Mouse (Mus musculus): ENCODE results near the gene Pinlyp. TPM values are rescaled to one million over a fixed set of nuclear protein-coding genes. Genes with fewer than 3 reads are reported as not detected.

The Pinlyp gene
- total and polyA plus RNA-seq, 3 experiments, result not detected

- peaks cover under 1% of the 10 kb centered on the region; the same call in 1 of the 2 replicates for H3K9me3 ChIP-seq (replicated peaks)
- H3K27me3 ChIP-seq (ENCODE audit: insufficient read depth, low read length), result peaks cover 8% of the 10 kb centered on the region; the same call in 1 of the 2 replicates
- peaks cover 43% of the 10 kb centered on the region for H3K4me1 ChIP-seq (ENCODE audit: insufficient read depth, low read depth, low read length)
- DNase-seq (ENCODE audit: low spot score) (no peak), ATAC-seq (ENCODE audit: extremely low read depth, insufficient number of reproducible peaks, low FRiP score, poor library complexity, severe bottlenecking) (no peak)
- peaks cover 9% of the 10 kb centered on the region for H3K36me3 ChIP-seq (replicated peaks)
- no peak overlapping the region; the same call in 1 of the 2 replicates for H3K4me3 ChIP-seq (ENCODE audit: low read depth, low read length)
- TF ChIP-seq GATA2 (IDR thresholded peaks at IDR 0.05; ENCODE audit: borderline replicate concordance, low read depth, low read length) (no peak), CTCF (IDR thresholded peaks at IDR 0.05; ENCODE audit: low read depth, low read length) (no peak), POLR2AphosphoS5 (IDR thresholded peaks at IDR 0.05; ENCODE audit: insufficient replicate concordance, low read depth, low read length) (no peak), TAL1 (conservative IDR thresholded peaks at IDR 0.05; ENCODE audit: low read depth, low read length) (no peak), GATA1 (IDR thresholded peaks at IDR 0.05; ENCODE audit: borderline replicate concordance, low read length) (no peak)
These were observed 40.4 kb downstream of the Pinlyp start for GRCm38 (mm10) chr7:24505447-24506064.

GRCm38 (mm10) chr7:24504868-24505267 lies 41.0 kb downstream of the Pinlyp start:
- H3K4me1 ChIP-seq (ENCODE audit: insufficient read depth, low read depth, low read length), result peaks cover 47% of the 10 kb centered on the region
- ATAC-seq (ENCODE audit: extremely low read depth, insufficient number of reproducible peaks, low FRiP score, poor library complexity, severe bottlenecking) (no peak), DNase-seq (ENCODE audit: low spot score) (no peak)
- peaks cover 4% of the 10 kb centered on the region; the same call in 1 of the 2 replicates for H3K9me3 ChIP-seq (replicated peaks)
- TF ChIP-seq TAL1 (conservative IDR thresholded peaks at IDR 0.05; ENCODE audit: low read depth, low read length), result no peak
- no peak for TF ChIP-seq POLR2AphosphoS5 (IDR thresholded peaks at IDR 0.05; ENCODE audit: insufficient replicate concordance, low read depth, low read length)
- H3K27me3 ChIP-seq (ENCODE audit: insufficient read depth, low read length), result peaks cover 14% of the 10 kb centered on the region
- peaks cover 8% of the 10 kb centered on the region for H3K36me3 ChIP-seq (replicated peaks)
- H3K4me3 ChIP-seq (ENCODE audit: low read depth, low read length), result no peak overlapping the region

GRCm38 (mm10) chr7:24504004-24504403 lies 41.9 kb downstream of the Pinlyp start:
- Histone ChIP-seq H3K9me3 (replicated peaks) (peaks cover 4% of the 10 kb centered on the region; the same call in 1 of the 2 replicates), H3K4me1 (ENCODE audit: insufficient read depth, low read depth, low read length) (peaks cover 47% of the 10 kb centered on the region), H3K36me3 (replicated peaks) (peaks cover 8% of the 10 kb centered on the region), H3K27me3 (ENCODE audit: insufficient read depth, low read length) (peaks cover 20% of the 10 kb centered on the region), H3K4me3 (ENCODE audit: low read depth, low read length) (no peak overlapping the region)
- TF ChIP-seq CTCF (IDR thresholded peaks at IDR 0.05; ENCODE audit: low read depth, low read length) (no peak), GATA1 (IDR thresholded peaks at IDR 0.05; ENCODE audit: borderline replicate concordance, low read length) (no peak), TAL1 (conservative IDR thresholded peaks at IDR 0.05; ENCODE audit: low read depth, low read length) (no peak)
- ATAC-seq (ENCODE audit: extremely low read depth, insufficient number of reproducible peaks, low FRiP score, poor library complexity, severe bottlenecking) (no peak), DNase-seq (ENCODE audit: low spot score) (no peak)

- DNase-seq (ENCODE audit: low spot score) (no peak), ATAC-seq (ENCODE audit: extremely low read depth, insufficient number of reproducible peaks, low FRiP score, poor library complexity, severe bottlenecking) (no peak)
- Histone ChIP-seq H3K27me3 (ENCODE audit: insufficient read depth, low read length) (peaks cover 30% of the 10 kb centered on the region), H3K9me3 (replicated peaks) (peaks cover 4% of the 10 kb centered on the region; the same call in 1 of the 2 replicates), H3K4me3 (ENCODE audit: low read depth, low read length) (no peak overlapping the region), H3K4me1 (ENCODE audit: insufficient read depth, low read depth, low read length) (peaks cover 31% of the 10 kb centered on the region), H3K36me3 (replicated peaks) (peaks cover 8% of the 10 kb centered on the region)
- TF ChIP-seq GATA2 (IDR thresholded peaks at IDR 0.05; ENCODE audit: borderline replicate concordance, low read depth, low read length), result no peak
These were observed 44.4 kb downstream of the Pinlyp start for GRCm38 (mm10) chr7:24501492-24501891.

- no peak overlapping the region for H3K4me3 ChIP-seq (ENCODE audit: low read depth, low read length)
- DNase-seq (ENCODE audit: low spot score) (no peak), ATAC-seq (ENCODE audit: extremely low read depth, insufficient number of reproducible peaks, low FRiP score, poor library complexity, severe bottlenecking) (no peak)
- H3K9me3 ChIP-seq (replicated peaks), result peaks cover 4% of the 10 kb centered on the region; the same call in 1 of the 2 replicates
- peaks cover 25% of the 10 kb centered on the region for H3K4me1 ChIP-seq (ENCODE audit: insufficient read depth, low read depth, low read length)
- TF ChIP-seq CTCF (IDR thresholded peaks at IDR 0.05; ENCODE audit: low read depth, low read length) (peak; percentile 39), GATA1 (IDR thresholded peaks at IDR 0.05; ENCODE audit: borderline replicate concordance, low read length) (no peak)
- peaks cover 8% of the 10 kb centered on the region for H3K36me3 ChIP-seq (replicated peaks)
- peaks cover 30% of the 10 kb centered on the region for H3K27me3 ChIP-seq (ENCODE audit: insufficient read depth, low read length)
These were observed 45.0 kb downstream of the Pinlyp start for GRCm38 (mm10) chr7:24500929-24501328.

- H3K9me3 ChIP-seq (replicated peaks), result peaks cover 4% of the 10 kb centered on the region; the same call in 1 of the 2 replicates
- 0 out of 2 replicates have a peak overlapping the region, but pooled peaks have one; percentile 13 for H3K4me3 ChIP-seq (ENCODE audit: low read depth, low read length)
- no peak for ATAC-seq (ENCODE audit: extremely low read depth, insufficient number of reproducible peaks, low FRiP score, poor library complexity, severe bottlenecking)
- TF ChIP-seq GATA1 (IDR thresholded peaks at IDR 0.05; ENCODE audit: borderline replicate concordance, low read length) (no peak), TAL1 (conservative IDR thresholded peaks at IDR 0.05; ENCODE audit: low read depth, low read length) (no peak), POLR2AphosphoS5 (IDR thresholded peaks at IDR 0.05; ENCODE audit: insufficient replicate concordance, low read depth, low read length) (no peak), GATA2 (IDR thresholded peaks at IDR 0.05; ENCODE audit: borderline replicate concordance, low read depth, low read length) (no peak), CTCF (IDR thresholded peaks at IDR 0.05; ENCODE audit: low read depth, low read length) (no peak)
- DNase-seq (ENCODE audit: low spot score), result no peak
- no peaks in the 10 kb centered on the region for H3K36me3 ChIP-seq (replicated peaks)
- H3K4me1 ChIP-seq (ENCODE audit: insufficient read depth, low read depth, low read length), result peaks cover 17% of the 10 kb centered on the region
- H3K27me3 ChIP-seq (ENCODE audit: insufficient read depth, low read length), result peaks cover 30% of the 10 kb centered on the region
These were observed 45.9 kb downstream of the Pinlyp start for GRCm38 (mm10) chr7:24499856-24500577.

Other genes with a start within 250 kb of the Pinlyp start
Only the 20 nearest of the 22 such genes appear.
- 8.9 and 12.5 TPM in 2 replicates for gene Zfp94, start 229.5 kb downstream of the Pinlyp start, total RNA-seq (2014; fragmentation: Nextera tagmentation)
- gene Zfp94, start 229.5 kb downstream of the Pinlyp start, total RNA-seq (2017), result 5.4 and 6.0 TPM in 2 replicates
- gene Zfp94, start 229.5 kb downstream of the Pinlyp start, polyA plus RNA-seq (2012), result 3.1 and 3.5 TPM in 2 replicates
- not detected in 2 replicates for gene Tescl, start 212.2 kb downstream of the Pinlyp start, total RNA-seq (2014; fragmentation: Nextera tagmentation)
- not detected in 2 replicates for gene Tescl, start 212.2 kb downstream of the Pinlyp start, total RNA-seq (2017)
- not detected in 2 replicates for gene Tescl, start 212.2 kb downstream of the Pinlyp start, polyA plus RNA-seq (2012)
- not detected in 2 replicates for gene Lypd5, start 196.9 kb downstream of the Pinlyp start, total RNA-seq (2014; fragmentation: Nextera tagmentation)
- not detected in 2 replicates for gene Lypd5, start 196.9 kb downstream of the Pinlyp start, total RNA-seq (2017)
- not detected in 2 replicates for gene Lypd5, start 196.9 kb downstream of the Pinlyp start, polyA plus RNA-seq (2012)
- gene Kcnn4, start 175.9 kb downstream of the Pinlyp start, total RNA-seq (2014; fragmentation: Nextera tagmentation), result 14.0 and 40.3 TPM in 2 replicates
- 20.4 and 22.9 TPM in 2 replicates for gene Kcnn4, start 175.9 kb downstream of the Pinlyp start, total RNA-seq (2017)
- gene Kcnn4, start 175.9 kb downstream of the Pinlyp start, polyA plus RNA-seq (2012), result 66.2 and 70.4 TPM in 2 replicates
- gene Smg9, start 146.5 kb downstream of the Pinlyp start, total RNA-seq (2014; fragmentation: Nextera tagmentation), result 21.7 and 77.3 TPM in 2 replicates
- gene Smg9, start 146.5 kb downstream of the Pinlyp start, total RNA-seq (2017), result 16.1 and 19.1 TPM in 2 replicates
- 61.5 and 67.4 TPM in 2 replicates for gene Smg9, start 146.5 kb downstream of the Pinlyp start, polyA plus RNA-seq (2012)
- gene Irgc1, start 93.8 kb downstream of the Pinlyp start, total RNA-seq (2014; fragmentation: Nextera tagmentation), result 2.0 TPM in 1 of 2 replicates, not detected in the other
- gene Irgc1, start 93.8 kb downstream of the Pinlyp start, total RNA-seq (2017), result 0.33 TPM in 1 of 2 replicates, not detected in the other
- gene Irgc1, start 93.8 kb downstream of the Pinlyp start, polyA plus RNA-seq (2012), result 0.06 and 0.09 TPM in 2 replicates
- not detected in 2 replicates for gene Plaur, start 83.6 kb downstream of the Pinlyp start, total RNA-seq (2014; fragmentation: Nextera tagmentation)
- 0.11 and 0.17 TPM in 2 replicates for gene Plaur, start 83.6 kb downstream of the Pinlyp start, total RNA-seq (2017)
- 0.11 and 0.17 TPM in 2 replicates for gene Plaur, start 83.6 kb downstream of the Pinlyp start, polyA plus RNA-seq (2012)
- not detected in 2 replicates for gene Cadm4, start 64.1 kb downstream of the Pinlyp start, total RNA-seq (2014; fragmentation: Nextera tagmentation)
- gene Cadm4, start 64.1 kb downstream of the Pinlyp start, total RNA-seq (2017), result 0.06 TPM in 1 of 2 replicates, not detected in the other
- 0.02 and 0.16 TPM in 2 replicates for gene Cadm4, start 64.1 kb downstream of the Pinlyp start, polyA plus RNA-seq (2012)
- gene Zfp428, start 39.1 kb downstream of the Pinlyp start, total RNA-seq (2014; fragmentation: Nextera tagmentation), result 1.7 and 2.6 TPM in 2 replicates
- gene Zfp428, start 39.1 kb downstream of the Pinlyp start, total RNA-seq (2017), result 3.8 and 4.4 TPM in 2 replicates
- gene Zfp428, start 39.1 kb downstream of the Pinlyp start, polyA plus RNA-seq (2012), result 39.9 and 53.3 TPM in 2 replicates
- gene AC161166.1, start 33.7 kb downstream of the Pinlyp start, total RNA-seq (2014; fragmentation: Nextera tagmentation), result not detected in 2 replicates
- gene AC161166.1, start 33.7 kb downstream of the Pinlyp start, total RNA-seq (2017), result 0.22 TPM in 1 of 2 replicates, not detected in the other
- not detected in 2 replicates for gene AC161166.1, start 33.7 kb downstream of the Pinlyp start, polyA plus RNA-seq (2012)
- 5.5 and 6.2 TPM in 2 replicates for gene Irgq, start 15.4 kb downstream of the Pinlyp start, total RNA-seq (2014; fragmentation: Nextera tagmentation)
- gene Irgq, start 15.4 kb downstream of the Pinlyp start, total RNA-seq (2017), result 4.0 and 4.6 TPM in 2 replicates
- 3.6 and 3.9 TPM in 2 replicates for gene Irgq, start 15.4 kb downstream of the Pinlyp start, polyA plus RNA-seq (2012)
- 52.7 and 69.8 TPM in 2 replicates for gene Xrcc1, start 171 bp upstream of the Pinlyp start, total RNA-seq (2014; fragmentation: Nextera tagmentation)
- 79.2 and 85.9 TPM in 2 replicates for gene Xrcc1, start 171 bp upstream of the Pinlyp start, total RNA-seq (2017)
- 211 and 326 TPM in 2 replicates for gene Xrcc1, start 171 bp upstream of the Pinlyp start, polyA plus RNA-seq (2012)
- 9.1 and 12.0 TPM in 2 replicates for gene Ethe1, start 41.4 kb upstream of the Pinlyp start, total RNA-seq (2014; fragmentation: Nextera tagmentation)
- 4.8 and 8.6 TPM in 2 replicates for gene Ethe1, start 41.4 kb upstream of the Pinlyp start, total RNA-seq (2017)
- 11.0 and 12.0 TPM in 2 replicates for gene Ethe1, start 41.4 kb upstream of the Pinlyp start, polyA plus RNA-seq (2012)
- not detected in 2 replicates for gene Zfp575, start 41.5 kb upstream of the Pinlyp start, total RNA-seq (2014; fragmentation: Nextera tagmentation)
- gene Zfp575, start 41.5 kb upstream of the Pinlyp start, total RNA-seq (2017), result 0.05 TPM in 1 of 2 replicates, not detected in the other
- gene Zfp575, start 41.5 kb upstream of the Pinlyp start, polyA plus RNA-seq (2012), result not detected in 2 replicates
- gene Phldb3, start 64.6 kb upstream of the Pinlyp start, total RNA-seq (2014; fragmentation: Nextera tagmentation), result 2.3 and 8.0 TPM in 2 replicates
- 1.1 and 1.4 TPM in 2 replicates for gene Phldb3, start 64.6 kb upstream of the Pinlyp start, total RNA-seq (2017)
- gene Phldb3, start 64.6 kb upstream of the Pinlyp start, polyA plus RNA-seq (2012), result 4.9 and 6.0 TPM in 2 replicates
- not detected in 2 replicates for gene Lypd3, start 90.4 kb upstream of the Pinlyp start, total RNA-seq (2014; fragmentation: Nextera tagmentation)
- gene Lypd3, start 90.4 kb upstream of the Pinlyp start, total RNA-seq (2017), result 0.23 TPM in 1 of 2 replicates, not detected in the other
- not detected in 2 replicates for gene Lypd3, start 90.4 kb upstream of the Pinlyp start, polyA plus RNA-seq (2012)
- not detected in 2 replicates for gene Tex101, start 130.6 kb upstream of the Pinlyp start, total RNA-seq (2014; fragmentation: Nextera tagmentation)
- gene Tex101, start 130.6 kb upstream of the Pinlyp start, total RNA-seq (2017), result 0.16 TPM in 1 of 2 replicates, not detected in the other
- not detected in 2 replicates for gene Tex101, start 130.6 kb upstream of the Pinlyp start, polyA plus RNA-seq (2012)
- gene BC049730, start 163.1 kb upstream of the Pinlyp start, total RNA-seq (2014; fragmentation: Nextera tagmentation), result not detected in 2 replicates
- not detected in 2 replicates for gene BC049730, start 163.1 kb upstream of the Pinlyp start, total RNA-seq (2017)
- gene BC049730, start 163.1 kb upstream of the Pinlyp start, polyA plus RNA-seq (2012), result not detected in 2 replicates
- gene Gm4763, start 180.8 kb upstream of the Pinlyp start, total RNA-seq (2014; fragmentation: Nextera tagmentation), result not detected in 2 replicates
- gene Gm4763, start 180.8 kb upstream of the Pinlyp start, total RNA-seq (2017), result not detected in 2 replicates
- gene Gm4763, start 180.8 kb upstream of the Pinlyp start, polyA plus RNA-seq (2012), result not detected in 2 replicates
- gene Cd177, start 214.2 kb upstream of the Pinlyp start, total RNA-seq (2014; fragmentation: Nextera tagmentation), result not detected in 2 replicates
- gene Cd177, start 214.2 kb upstream of the Pinlyp start, total RNA-seq (2017), result not detected in 2 replicates
- 0.03 TPM in 1 of 2 replicates, not detected in the other for gene Cd177, start 214.2 kb upstream of the Pinlyp start, polyA plus RNA-seq (2012)

All from G1E (cell line).